Comparison of ENCODE assay signal across 19 mouse cellular contexts in genomic region chr5:38568652-38569051, GRCm38 (mm10). TPM values are rescaled to one million over a fixed set of nuclear protein-coding genes. Genes with fewer than 3 reads are reported as not detected.
DNase-seq lines count a peak whose midpoint lies in the region; ATAC-seq and TF ChIP-seq lines count a peak whose summit lies in the region.
"Had no signal": no experiment of that assay in that cellular context is flagged by ENCODE, and none has a peak within 500 bp of the region (broad histone marks: within the 10 kb centered on the region; RNA-seq: fewer than 3 reads in every experiment).

No protein-coding gene starts in this region.

- H3K9ac ChIP-seq in intestine, embryonic 15.5 days = no peak overlapping the region
- H3K9ac ChIP-seq in intestine, postnatal 0 days (ENCODE audit: low read depth, low read length) = no peak overlapping the region
- no peak overlapping the region for H3K9ac ChIP-seq in intestine, embryonic 16.5 days (ENCODE audit: low read depth, low read length)

- no peaks in the 10 kb centered on the region for H3K9me3 ChIP-seq in intestine, embryonic 15.5 days
- H3K9me3 ChIP-seq in intestine, postnatal 0 days (ENCODE audit: control insufficient read depth) = no peaks in the 10 kb centered on the region
- no peaks in the 10 kb centered on the region for H3K9me3 ChIP-seq in intestine, embryonic 16.5 days (ENCODE audit: control insufficient read depth, low read length)
- H3K9me3 ChIP-seq: G1E had no signal

- no peak overlapping the region for H3K4me2 ChIP-seq in intestine, embryonic 15.5 days (replicated peaks)
- no peak overlapping the region for H3K4me2 ChIP-seq in intestine, postnatal 0 days (replicated peaks; ENCODE audit: low read depth)
- no peak overlapping the region for H3K4me2 ChIP-seq in intestine, embryonic 16.5 days (ENCODE audit: low read depth, low read length)

- ATAC-seq in intestine, embryonic 15.5 days = peak; percentile 62; the same call in 1 of the 2 replicates
- no peak for ATAC-seq in intestine, postnatal 0 days
- peak; percentile 68 for ATAC-seq in intestine, embryonic 16.5 days
- ATAC-seq: activated CD4-positive, CD25-positive, alpha-beta regulatory T cell, adult 4 months; CD4-positive, CD25-positive, alpha-beta regulatory T cell, adult 4 months; Patski had no signal

- no peaks in the 10 kb centered on the region for H3K27me3 ChIP-seq in intestine, embryonic 15.5 days (replicated peaks)
- H3K27me3 ChIP-seq in intestine, postnatal 0 days (replicated peaks; ENCODE audit: control insufficient read depth, insufficient read depth, low read length) = no peaks in the 10 kb centered on the region
- H3K27me3 ChIP-seq in intestine, embryonic 16.5 days (replicated peaks; ENCODE audit: control insufficient read depth, insufficient read depth, low read length) = no peaks in the 10 kb centered on the region
- H3K27me3 ChIP-seq: CH12.LX, Patski had no signal

- H3K27ac ChIP-seq in intestine, embryonic 15.5 days = no peak overlapping the region
- no peak overlapping the region for H3K27ac ChIP-seq in intestine, postnatal 0 days (ENCODE audit: low read depth, low read length)
- no peak overlapping the region for H3K27ac ChIP-seq in intestine, embryonic 16.5 days (ENCODE audit: low read length)

- DNase-seq in thymus, postnatal 0 days (ENCODE audit: low spot score) = no peak
- DNase-seq: adrenal gland, adult 2 months; adrenal gland, adult 8-10 months; adrenal gland, postnatal 10 days; adrenal gland, postnatal 14 days; adrenal gland, postnatal 25 days; adrenal gland, postnatal 36 days; B cell, adult 2 months; cerebellum, adult 11 months; cerebellum, adult 11-12 months; cerebellum, adult 18-20 months had no signal

- no peak for TF ChIP-seq CTCF in intestine, postnatal 0 days (IDR thresholded peaks at IDR 0.05; ENCODE audit: low read depth)

- no peaks in the 10 kb centered on the region for H3K36me3 ChIP-seq in intestine, embryonic 15.5 days
- H3K36me3 ChIP-seq in intestine, postnatal 0 days (ENCODE audit: control insufficient read depth, insufficient read depth) = no peaks in the 10 kb centered on the region
- no peaks in the 10 kb centered on the region for H3K36me3 ChIP-seq in intestine, embryonic 16.5 days (ENCODE audit: control insufficient read depth, insufficient read depth, low read length)
- H3K36me3 ChIP-seq: G1E had no signal

- no peaks in the 10 kb centered on the region for H3K4me1 ChIP-seq in intestine, embryonic 15.5 days (replicated peaks)
- H3K4me1 ChIP-seq in intestine, postnatal 0 days (replicated peaks; ENCODE audit: control insufficient read depth, insufficient read depth, low read length) = no peaks in the 10 kb centered on the region
- H3K4me1 ChIP-seq in intestine, embryonic 16.5 days (ENCODE audit: control insufficient read depth, insufficient read depth, low read length) = no peaks in the 10 kb centered on the region

- H3K4me3 ChIP-seq in intestine, embryonic 15.5 days (replicated peaks) = no peak overlapping the region
- H3K4me3 ChIP-seq in intestine, postnatal 0 days (ENCODE audit: low read depth, low read length) = no peak overlapping the region
- H3K4me3 ChIP-seq in intestine, embryonic 16.5 days (ENCODE audit: low read length) = no peak overlapping the region

RNA-seq across cellular contexts. Expression of gene Wdr1, which starts 5.6 kb away (rescaled TPM):
- polyA plus RNA-seq in intestine, embryonic 15.5 days (2015; fragmentation: Nextera tagmentation; extraction: Ambion mirVana) = 240 and 243 TPM in 2 replicates
- 173 and 176 TPM in 2 replicates for polyA plus RNA-seq in intestine, postnatal 0 days (2015; fragmentation: Nextera tagmentation; extraction: Ambion mirVana)
- polyA plus RNA-seq in intestine, embryonic 16.5 days (2015; fragmentation: Nextera tagmentation; extraction: Ambion mirVana) = 274 and 286 TPM in 2 replicates
- polyA plus RNA-seq in thymus, postnatal 0 days (2015; fragmentation: Nextera tagmentation; extraction: Ambion mirVana) = 265 and 280 TPM in 2 replicates
